Mouse (Mus musculus) cerebellum, postnatal 36 days (tissue): Measurements from ENCODE around the gene Plcb1.
A peak's percentile ranks its signal among the peaks of the same experiment; 100 is the strongest.
"Not testable (repeated sequence)": the region's sequence is repeated elsewhere in the genome, so short reads cannot be mapped to it uniquely, and the experiment has no call there.

Experiments used
- DNase-seq, 2 experiments: peaks; one replicate each; pipeline ENCODE4 v3.0.0; 2021 to 2022; ENCODE audit warnings: mixed read lengths in 2 of 2

Gene Plcb1

GRCm38 (mm10) chr2:135328756-135329155 is 542.9 kb downstream of the Plcb1 start:
- peak; percentile 14 to 29 for DNase-seq

- DNase-seq, result peak in 1 of 2 experiments; percentile 64
Measured at GRCm38 (mm10) chr2:135329782-135330545, 544.1 kb downstream of the Plcb1 start.

GRCm38 (mm10) chr2:135331868-135332267 is 546.0 kb downstream of the Plcb1 start:
- no peak for DNase-seq

- no peak for DNase-seq
Measured at GRCm38 (mm10) chr2:135356311-135356710, 570.4 kb downstream of the Plcb1 start.

GRCm38 (mm10) chr2:135361798-135362197 is 575.9 kb downstream of the Plcb1 start:
- DNase-seq, result peak in 1 of 2 experiments; percentile 46

GRCm38 (mm10) chr2:135362948-135363347 is 577.1 kb downstream of the Plcb1 start:
- DNase-seq, result no peak

GRCm38 (mm10) chr2:135370259-135370835 is 584.5 kb downstream of the Plcb1 start:
- DNase-seq, result no peak

- not testable (repeated sequence) for DNase-seq
Measured at GRCm38 (mm10) chr2:135380796-135381195, 594.9 kb downstream of the Plcb1 start.

- no peak for DNase-seq
Measured at GRCm38 (mm10) chr2:135381396-135381795, 595.5 kb downstream of the Plcb1 start.

GRCm38 (mm10) chr2:135387990-135388389 is 602.1 kb downstream of the Plcb1 start:
- peak; percentile 24 to 58 for DNase-seq

- DNase-seq, result no peak
Measured at GRCm38 (mm10) chr2:135394698-135395097, 608.8 kb downstream of the Plcb1 start.

- no peak for DNase-seq
Measured at GRCm38 (mm10) chr2:135396375-135396774, 610.5 kb downstream of the Plcb1 start.

GRCm38 (mm10) chr2:135397970-135398369 is 612.1 kb downstream of the Plcb1 start:
- no peak for DNase-seq

GRCm38 (mm10) chr2:135399760-135400159 is 613.9 kb downstream of the Plcb1 start:
- DNase-seq, result no peak

GRCm38 (mm10) chr2:135402916-135403315 is 617.0 kb downstream of the Plcb1 start:
- no peak for DNase-seq

GRCm38 (mm10) chr2:135403344-135403743 is 617.5 kb downstream of the Plcb1 start:
- DNase-seq, result no peak

GRCm38 (mm10) chr2:135404095-135404494 is 618.2 kb downstream of the Plcb1 start:
- DNase-seq, result no peak

GRCm38 (mm10) chr2:135409418-135410097 is 623.7 kb downstream of the Plcb1 start:
- no peak for DNase-seq

- DNase-seq, result no peak
Measured at GRCm38 (mm10) chr2:135411675-135412074, 625.8 kb downstream of the Plcb1 start.

- no peak for DNase-seq
Measured at GRCm38 (mm10) chr2:135415137-135415536, 629.3 kb downstream of the Plcb1 start.

- no peak for DNase-seq
Measured at GRCm38 (mm10) chr2:135419301-135419700, 633.4 kb downstream of the Plcb1 start.

GRCm38 (mm10) chr2:135434947-135435515 is 649.2 kb downstream of the Plcb1 start:
- DNase-seq, result no peak

GRCm38 (mm10) chr2:135439034-135439433 is 653.2 kb downstream of the Plcb1 start:
- no peak for DNase-seq
